Mouse (Mus musculus) CH12.LX (cell line): Measurements from ENCODE around the gene Tmem132c. TPM values are rescaled to one million over a fixed set of nuclear protein-coding genes. Genes with fewer than 3 reads are reported as not detected.

Experiments
- DNase-seq: peaks from one replicate; pipeline ENCODE4 v3.0.0-alpha.2; 2013; ENCODE audit errors: extremely low read depth
- H3K27ac ChIP-seq: 2 replicates; pipeline ENCODE4 v1.5.1; 2012; ENCODE audit warnings: low read depth, mild to moderate bottlenecking, control low read depth, moderate library complexity; ENCODE audit not compliant: insufficient read depth
- H3K27me3 ChIP-seq: replicated peaks from 2 replicates; pipeline ENCODE3; 2012; ENCODE audit warnings: inconsistent platforms
- H3K36me3 ChIP-seq, 2 experiments: replicated peaks in 1 of 2; 2 replicates each; pipeline versions ENCODE3 to v1.6.1; 2012; ENCODE audit warnings: inconsistent platforms in 1 of 2, low read length in 1 of 2, mild to moderate bottlenecking in 1 of 2, mixed read lengths in 1 of 2, moderate library complexity in 1 of 2; ENCODE audit not compliant: control insufficient read depth in 1 of 2, insufficient read depth in 1 of 2
- H3K4me1 ChIP-seq, 2 experiments: 2 replicates each; pipeline ENCODE4 v1.6.1; 2012; ENCODE audit warnings: inconsistent platforms in 1 of 2, moderate library complexity in 1 of 2; ENCODE audit not compliant: insufficient read depth in 2 of 2, control insufficient read depth in 1 of 2
- H3K4me2 ChIP-seq: 2 replicates; pipeline ENCODE4 v1.6.1; 2012; ENCODE audit warnings: low read depth, mild to moderate bottlenecking, control low read depth; ENCODE audit not compliant: poor library complexity, insufficient read depth, severe bottlenecking
- H3K4me3 ChIP-seq, 3 experiments: fragments of 150-350 bp in 1 of 3; sonication (generic) in 1 of 3; replicated peaks in 1 of 3; 2 replicates each; pipeline versions ENCODE3 to v1.5.1; 2011 to 2012; ENCODE audit warnings: low read depth in 2 of 3, low read length in 2 of 3, mild to moderate bottlenecking in 2 of 3, moderate library complexity in 2 of 3, control low read depth in 1 of 3, improper control_type of control experiment in 1 of 3, inconsistent platforms in 1 of 3, mixed read lengths in 1 of 3; ENCODE audit not compliant: poor library complexity in 1 of 3
- H3K79me2 ChIP-seq: replicated peaks from 2 replicates; pipeline ENCODE4 v1.6.1; 2012; ENCODE audit warnings: mild to moderate bottlenecking, moderate library complexity; ENCODE audit not compliant: control insufficient read depth, poor library complexity, insufficient read depth, severe bottlenecking; ENCODE audit errors: extremely low read depth
- H3K9ac ChIP-seq: 2 replicates; pipeline ENCODE4 v1.6.1; 2012; ENCODE audit warnings: low read depth, mild to moderate bottlenecking, control low read depth, moderate library complexity; ENCODE audit not compliant: insufficient read depth
- H3K9me3 ChIP-seq: replicated peaks from 2 replicates; pipeline ENCODE3; 2012; ENCODE audit warnings: low read length, inconsistent platforms, mixed read lengths
- BHLHE40 ChIP-seq: IDR thresholded peaks from 2 replicates; pipeline ENCODE4 v1.6.1; 2011; ENCODE audit warnings: mild to moderate bottlenecking, low read depth, low read length, improper control_type of control experiment
- CTCF ChIP-seq, 2 experiments: IDR thresholded peaks in 1 of 2; conservative IDR thresholded peaks in 1 of 2; 2 replicates each; pipeline ENCODE4 v1.5.1; 2011 to 2012; ENCODE audit warnings: low read depth in 2 of 2, low read length in 2 of 2, improper control_type of control experiment in 1 of 2, inconsistent platforms in 1 of 2, mild to moderate bottlenecking in 1 of 2, moderate library complexity in 1 of 2
- E2F4 ChIP-seq: IDR thresholded peaks from 2 replicates; pipeline ENCODE4 v1.6.1; 2011; ENCODE audit warnings: low read depth, low read length, improper control_type of control experiment; ENCODE audit not compliant: insufficient replicate concordance
- HCFC1 ChIP-seq: IDR thresholded peaks from 2 replicates; pipeline ENCODE4 v1.6.1; 2012; ENCODE audit warnings: low read depth, mild to moderate bottlenecking, inconsistent platforms, low read length, improper control_type of control experiment
- JUN ChIP-seq: IDR thresholded peaks from 2 replicates; pipeline ENCODE4 v1.6.1; 2011; ENCODE audit warnings: low read depth, mild to moderate bottlenecking, low read length, improper control_type of control experiment, moderate library complexity; ENCODE audit not compliant: insufficient read depth
- MAFK ChIP-seq: IDR thresholded peaks from 2 replicates; pipeline ENCODE4 v1.6.1; 2011; ENCODE audit warnings: low read length, improper control_type of control experiment; ENCODE audit not compliant: insufficient replicate concordance
- MAX ChIP-seq: IDR thresholded peaks from 2 replicates; pipeline ENCODE4 v1.6.1; 2011; ENCODE audit warnings: low read length, improper control_type of control experiment
- MAZ ChIP-seq: IDR thresholded peaks from 2 replicates; pipeline ENCODE4 v1.6.1; 2012; ENCODE audit warnings: low read depth, mild to moderate bottlenecking, inconsistent platforms, low read length, improper control_type of control experiment, moderate library complexity
- MYC ChIP-seq: IDR thresholded peaks from 2 replicates; pipeline ENCODE4 v1.6.1; 2011; ENCODE audit warnings: low read depth, mild to moderate bottlenecking, improper control_type of control experiment, low read length
- PAX5 ChIP-seq: IDR thresholded peaks from 2 replicates; pipeline ENCODE4 v1.6.1; 2012; ENCODE audit warnings: low read length, inconsistent platforms, mixed read lengths
- POLR2AphosphoS2 ChIP-seq: IDR thresholded peaks from 2 replicates; pipeline ENCODE4 v1.6.1; 2011; ENCODE audit warnings: low read depth, low read length, improper control_type of control experiment
- RAD21 ChIP-seq: IDR thresholded peaks from 2 replicates; pipeline ENCODE4 v1.6.1; 2011; ENCODE audit warnings: low read depth, mild to moderate bottlenecking, low read length, improper control_type of control experiment, moderate library complexity
- RCOR1 ChIP-seq: conservative IDR thresholded peaks from 2 replicates; pipeline ENCODE4 v1.6.1; 2012; ENCODE audit warnings: low read depth, mild to moderate bottlenecking, inconsistent platforms, low read length, improper control_type of control experiment
- SMC3 ChIP-seq: IDR thresholded peaks from 2 replicates; pipeline ENCODE4 v1.6.1; 2011; ENCODE audit warnings: low read depth, low read length, improper control_type of control experiment
- TBP ChIP-seq: conservative IDR thresholded peaks from 2 replicates; pipeline ENCODE4 v1.6.1; 2011; ENCODE audit warnings: low read depth, low read length, improper control_type of control experiment
- UBTF ChIP-seq: IDR thresholded peaks from 2 replicates; pipeline ENCODE4 v1.6.1; 2012; ENCODE audit warnings: low read depth, mild to moderate bottlenecking, inconsistent platforms, low read length, improper control_type of control experiment, moderate library complexity
- ZC3H11A ChIP-seq: IDR thresholded peaks from 2 replicates; pipeline ENCODE4 v1.6.1; 2012; ENCODE audit warnings: low read depth, mild to moderate bottlenecking, inconsistent platforms, low read length, improper control_type of control experiment
- ZKSCAN1 ChIP-seq: IDR thresholded peaks from 2 replicates; pipeline ENCODE4 v1.6.1; 2012; ENCODE audit warnings: low read depth, inconsistent platforms, low read length, improper control_type of control experiment, borderline replicate concordance
- ZMIZ1 ChIP-seq: IDR thresholded peaks from 2 replicates; pipeline ENCODE4 v1.6.1; 2012; ENCODE audit warnings: low read depth, mild to moderate bottlenecking, inconsistent platforms, low read length, improper control_type of control experiment
- ZNF384 ChIP-seq: IDR thresholded peaks from 2 replicates; pipeline ENCODE4 v1.6.1; 2012; ENCODE audit warnings: low read depth, low read length, improper control_type of control experiment, inconsistent platforms
- dilution Hi-C: fragments of 300-500 bp; cut with MboI; formaldehyde crosslinking; loops from 2 replicates; pipeline ENCODE4 v1.14.3; 2020; ENCODE audit warnings: low sequenced_read_pairs; ENCODE audit not compliant: extremely low pct_unique_long_range_greater_than_20kb, extremely low pct_ligation_motif_present
- in situ Hi-C: fragments of 300-500 bp; cut with MboI; formaldehyde crosslinking; loops from 3 replicates; pipeline ENCODE4 v1.14.3; 2019; ENCODE audit warnings: low sequenced_read_pairs, low pct_ligation_motif_present, low pct_unique_long_range_greater_than_20kb, mixed read lengths
- polyA plus RNA-seq: library from polyadenylated mRNA; unstranded; fragments of >175 nt; gene quantifications from 2 replicates; pipeline ENCODE4 v1.2.1, GENCODE M21; 2012; ENCODE audit warnings: low read depth; ENCODE audit not compliant: insufficient read length
- total RNA-seq, 2 experiments: library from RNA; depleted of rRNA; stranded (reverse); fragments of 300-350 nt in 1 of 2; fragments of >200 nt in 1 of 2; gene quantifications; 2 replicates each; pipeline ENCODE4 v1.2.3; 2012 to 2014

The Tmem132c gene
- total and polyA plus RNA-seq, 3 experiments: not detected

DNA sequence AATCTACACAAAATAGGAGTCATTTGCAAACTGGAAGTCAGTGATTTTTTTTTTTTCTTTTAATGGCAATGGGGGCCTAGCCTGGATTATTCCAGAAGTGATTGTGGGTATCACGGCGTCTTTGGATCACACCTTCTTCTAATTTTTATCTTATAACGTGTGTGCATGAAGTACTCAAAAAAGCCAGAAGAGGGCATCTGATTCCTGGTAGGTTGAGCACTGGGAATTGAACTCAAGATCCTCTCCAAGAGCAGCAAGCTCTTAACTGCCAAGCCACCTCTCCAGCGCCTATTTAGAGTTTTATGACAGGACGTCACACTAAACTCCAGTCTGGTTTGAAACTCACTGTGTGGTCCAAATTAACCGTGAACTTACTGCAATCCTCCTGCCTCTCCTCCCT is 346.2 kb downstream of the Tmem132c start:
- no peak overlapping the region for H3K4me2 ChIP-seq
- no peaks in the 10 kb centered on the region for H3K79me2 ChIP-seq
- dilution Hi-C loops: no loop called here
- H3K4me1 ChIP-seq: 0 out of 4 replicates have a peak, but pooled peaks cover 0 to 4% of the 10 kb centered on the region in 2 experiments
- no peak overlapping the region for H3K9ac ChIP-seq
- H3K27ac ChIP-seq: no peak overlapping the region
- no peaks in the 10 kb centered on the region for H3K9me3 ChIP-seq
- no peaks in the 10 kb centered on the region for H3K27me3 ChIP-seq
- peaks cover 6 to 18% of the 10 kb centered on the region in 2 experiments for H3K36me3 ChIP-seq
- peak; percentile 35 for DNase-seq
- TF ChIP-seq SMC3: peak; percentile 57
- no peak for TF ChIP-seq TBP
- TF ChIP-seq HCFC1: no peak
- TF ChIP-seq RCOR1: no peak
- peak; percentile 6; the same call in 1 of the 2 replicates for TF ChIP-seq ZC3H11A
- TF ChIP-seq MYC: no peak
- peak in 1 of 2 experiments; percentile 57; a peak in 2 of 4 replicates for TF ChIP-seq CTCF (conservative IDR thresholded peaks at IDR 0.05 in 1 of 2, IDR thresholded peaks at IDR 0.05 in 1 of 2; ENCODE audit: low read depth in 2 of 2, low read length in 2 of 2)
- no peak for TF ChIP-seq UBTF
- peak; percentile 57 for TF ChIP-seq RAD21
- H3K4me3 ChIP-seq: no peak overlapping the region
- in situ Hi-C loops: no loop called here

DNA sequence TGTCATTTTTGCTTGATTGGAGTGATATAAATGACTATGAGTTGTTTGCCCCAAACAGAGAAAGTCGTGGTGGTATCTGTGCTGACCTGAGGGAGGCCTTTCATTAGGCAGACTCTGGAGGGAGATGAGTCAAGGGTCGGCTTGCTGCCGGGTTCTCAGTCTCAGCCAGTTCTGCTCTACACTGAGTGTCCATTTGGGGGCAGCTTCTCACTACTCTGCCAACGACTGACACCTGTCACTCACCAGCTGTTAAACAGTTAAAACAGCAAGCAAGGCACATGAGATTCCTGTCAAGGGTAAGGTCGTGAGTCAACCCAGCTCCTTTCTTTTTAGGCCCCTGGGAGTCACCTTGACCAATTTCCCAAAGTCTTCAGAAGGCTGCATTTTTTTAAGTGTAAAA is 350.8 kb downstream of the Tmem132c start:
- dilution Hi-C loops (no loop called here), in situ Hi-C loops (no loop called here)
- Histone ChIP-seq H3K36me3 (peaks cover 48 to 64% of the 10 kb centered on the region in 2 experiments), H3K9me3 (no peaks in the 10 kb centered on the region), H3K27me3 (no peaks in the 10 kb centered on the region), H3K4me2 (no peak overlapping the region), H3K79me2 (no peaks in the 10 kb centered on the region), H3K9ac (no peak overlapping the region), H3K27ac (no peak overlapping the region), H3K4me1 (no peaks in the 10 kb centered on the region), H3K4me3 (no peak overlapping the region)
- TF ChIP-seq ZNF384: no peak
- TF ChIP-seq MAX: no peak
- no peak for TF ChIP-seq ZKSCAN1
- TF ChIP-seq BHLHE40: no peak
- TF ChIP-seq CTCF (conservative IDR thresholded peaks at IDR 0.05 in 1 of 2, IDR thresholded peaks at IDR 0.05 in 1 of 2; ENCODE audit: low read depth in 2 of 2, low read length in 2 of 2): peak in 1 of 2 experiments; percentile 57; a peak in 2 of 4 replicates
- no peak for TF ChIP-seq E2F4
- TF ChIP-seq RAD21: peak; percentile 55
- TF ChIP-seq SMC3: peak; percentile 42
- DNase-seq: no peak

- no peak overlapping the region for H3K4me2 ChIP-seq
- dilution Hi-C loops: no loop called here
- no peaks in the 10 kb centered on the region for H3K9me3 ChIP-seq
- H3K4me3 ChIP-seq: no peak overlapping the region
- H3K79me2 ChIP-seq: no peaks in the 10 kb centered on the region
- TF ChIP-seq MAFK: no peak
- TF ChIP-seq JUN: no peak
- no peak for TF ChIP-seq MYC
- TF ChIP-seq PAX5: no peak
- TF ChIP-seq BHLHE40: no peak
- TF ChIP-seq ZMIZ1: no peak
- TF ChIP-seq MAZ: no peak
- no peak for TF ChIP-seq POLR2AphosphoS2
- TF ChIP-seq CTCF (conservative IDR thresholded peaks at IDR 0.05 in 1 of 2, IDR thresholded peaks at IDR 0.05 in 1 of 2; ENCODE audit: low read depth in 2 of 2, low read length in 2 of 2): peak in 1 of 2 experiments; percentile 55; a peak in 3 of 4 replicates
- TF ChIP-seq SMC3: peak; percentile 36; the same call in 1 of the 2 replicates
- TF ChIP-seq RAD21: peak; percentile 50
- TF ChIP-seq, all 38 proteins: peak for 3
- Histone ChIP-seq H3K27ac (no peak overlapping the region), H3K4me1 (no peaks in the 10 kb centered on the region), H3K9ac (no peak overlapping the region), H3K27me3 (no peaks in the 10 kb centered on the region), H3K36me3 (peaks cover 52 to 68% of the 10 kb centered on the region in 2 experiments)
- in situ Hi-C loops: no loop called here
- DNase-seq: no peak
Measured at GRCm38 (mm10) chr5:127592854-127593253, 351.2 kb downstream of the Tmem132c start.
